In the genomic region with DNA sequence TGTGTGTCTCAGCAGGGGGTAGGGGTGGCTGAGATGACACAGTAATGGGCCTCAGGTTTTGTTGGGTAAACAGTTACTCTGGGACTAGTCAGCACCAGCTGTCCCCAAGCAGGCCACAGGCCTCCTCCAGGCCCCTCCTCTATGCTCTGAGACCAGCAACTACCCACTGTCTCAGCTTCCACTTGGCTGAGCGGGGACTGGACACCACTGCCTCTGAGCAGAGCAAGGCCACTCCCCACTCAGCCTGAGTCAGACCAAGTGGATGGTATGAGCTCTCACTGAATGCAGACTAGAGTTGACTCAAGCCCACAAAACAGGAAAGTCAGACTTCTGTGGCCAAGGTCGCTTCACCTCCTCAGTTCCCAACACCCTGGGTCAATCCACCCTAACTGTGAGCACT, we compare ENCODE assay signal across 11 mouse cellular contexts.
DNase-seq lines count a peak whose midpoint lies in the region; ATAC-seq lines count a peak whose summit lies in the region.
"Had no signal": no experiment of that assay in that cellular context is flagged by ENCODE, and none has a peak within 500 bp of the region (broad histone marks: within the 10 kb centered on the region; RNA-seq: fewer than 3 reads in every experiment).

No protein-coding gene starts in this region.

- no peak overlapping the region for H3K4me3 ChIP-seq in limb, embryonic 12.5 days (replicated peaks)
- H3K4me3 ChIP-seq in limb, embryonic 10.5 days: no peak overlapping the region
- H3K4me3 ChIP-seq: layer of hippocampus, adult 2 months had no signal

- no peak overlapping the region for H3K9ac ChIP-seq in limb, embryonic 12.5 days (replicated peaks)

- no peaks in the 10 kb centered on the region for H3K27me3 ChIP-seq in limb, embryonic 12.5 days
- no peaks in the 10 kb centered on the region for H3K27me3 ChIP-seq in limb, embryonic 10.5 days (ENCODE audit: low read depth, poor library complexity, severe bottlenecking)

- H3K9me3 ChIP-seq in limb, embryonic 12.5 days: no peaks in the 10 kb centered on the region
- H3K9me3 ChIP-seq in limb, embryonic 10.5 days (replicated peaks): no peaks in the 10 kb centered on the region

- H3K27ac ChIP-seq in limb, embryonic 12.5 days: no peak overlapping the region
- no peak overlapping the region for H3K27ac ChIP-seq in limb, embryonic 10.5 days
- H3K27ac ChIP-seq: layer of hippocampus, adult 2 months had no signal

- no peak overlapping the region for H3K4me2 ChIP-seq in limb, embryonic 12.5 days

- ATAC-seq in limb, embryonic 12.5 days (ENCODE audit: insufficient number of reproducible peaks, insufficient read depth, low FRiP score, low TSS enrichment, low read depth): peak; percentile 37; the same call in 1 of the 2 replicates
- no peak for ATAC-seq in CD4-positive, CD25-positive, alpha-beta regulatory T cell, adult 4 months

- DNase-seq in limb, embryonic 10.5 days (ENCODE audit: low spot score): no peak
- DNase-seq in NIH3T3 (ENCODE audit: low read depth): peak; percentile 64
- peak; percentile 46 for DNase-seq in adrenal gland, postnatal 25 days
- peak; percentile 20 to 40 for DNase-seq in kidney, postnatal 4 days
- DNase-seq in cerebellum, postnatal 14 days: no peak
- DNase-seq in gastrocnemius, adult 8-10 months (ENCODE audit: low spot score in 2 of 2): no peak
- DNase-seq: right cerebral cortex, adult 18-20 months; thymus, adult 18-20 months had no signal

- H3K36me3 ChIP-seq in limb, embryonic 12.5 days: no peaks in the 10 kb centered on the region
- no peaks in the 10 kb centered on the region for H3K36me3 ChIP-seq in limb, embryonic 10.5 days

- 0 out of 2 replicates have a peak, but pooled peaks cover 6% of the 10 kb centered on the region for H3K4me1 ChIP-seq in limb, embryonic 12.5 days (replicated peaks)
- H3K4me1 ChIP-seq in limb, embryonic 10.5 days: 0 out of 2 replicates have a peak, but pooled peaks cover 3% of the 10 kb centered on the region

- 72% methylated on average over 2 of the region's 2 CpGs for WGBS in limb, embryonic 12.5 days
- 80% methylated on average over 2 of the region's 2 CpGs for WGBS in limb, embryonic 10.5 days

Comparison
In these comparisons a context has a peak if more than half of its experiments do, and no peak if none do; other contexts are left out.
1. DNase-seq: peak in NIH3T3 (single experiment), adrenal gland, postnatal 25 days (single experiment) and kidney, postnatal 4 days (2 of 2); none in limb, embryonic 10.5 days (single experiment), cerebellum, postnatal 14 days (0 of 2) and gastrocnemius, adult 8-10 months (0 of 2).